Mouse (Mus musculus): ENCODE data around the gene Olfr1366. TPM values are rescaled to one million over a fixed set of nuclear protein-coding genes. Genes with fewer than 3 reads are reported as not detected.

Olfr1366 gene
- 0.04 TPM in 1 of 2 replicates, not detected in the other for polyA plus RNA-seq (2015; fragmentation: Nextera tagmentation; extraction: Ambion mirVana)

DNA sequence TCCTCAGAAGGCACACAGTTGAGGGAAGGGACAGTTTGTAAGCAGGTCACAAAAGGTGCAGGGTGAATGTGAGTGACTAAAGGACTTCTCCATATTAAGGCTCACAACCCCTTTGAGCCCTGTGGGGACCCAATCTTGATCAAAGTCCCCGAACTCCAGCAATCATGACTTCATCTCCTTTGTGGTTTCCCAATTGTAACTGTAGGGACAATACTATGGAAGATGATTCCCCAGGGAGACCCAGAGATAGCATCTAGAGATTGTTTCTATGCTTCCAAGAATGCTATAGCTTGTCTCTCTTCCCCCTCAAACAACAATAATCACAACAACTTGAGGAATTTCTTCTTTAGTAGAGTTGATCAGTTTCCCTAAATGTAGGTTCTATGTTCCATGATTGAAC lies at the start of gene Olfr1366:
Olfr1366 (minus strand) TSS at position 101 of the 400 bp plus-strand sequence.
- Histone ChIP-seq H3K9ac (ENCODE audit: low read length) (no peak within 1 kb of the TSS), H3K4me3 (ENCODE audit: low read length) (no peak within 1 kb of the TSS), H3K36me3 (ENCODE audit: control insufficient read depth, insufficient read depth) (no peaks in the 10 kb centered on the region), H3K9me3 (replicated peaks; ENCODE audit: control insufficient read depth, low read length) (no peaks in the 10 kb centered on the region), H3K4me1 (ENCODE audit: control insufficient read depth, insufficient read depth, low read length) (no peaks in the 10 kb centered on the region), H3K27me3 (ENCODE audit: control insufficient read depth, insufficient read depth, low read length) (no peaks in the 10 kb centered on the region), H3K4me2 (ENCODE audit: low read depth, low read length) (no peak within 1 kb of the TSS), H3K27ac (ENCODE audit: low read length) (no peak within 1 kb of the TSS)
- no peak for ATAC-seq (replicated peaks; ENCODE audit: extremely low read depth, insufficient read depth, low FRiP score)
- 78% methylated on average over 1 of the region's 1 CpGs for WGBS

DNA sequence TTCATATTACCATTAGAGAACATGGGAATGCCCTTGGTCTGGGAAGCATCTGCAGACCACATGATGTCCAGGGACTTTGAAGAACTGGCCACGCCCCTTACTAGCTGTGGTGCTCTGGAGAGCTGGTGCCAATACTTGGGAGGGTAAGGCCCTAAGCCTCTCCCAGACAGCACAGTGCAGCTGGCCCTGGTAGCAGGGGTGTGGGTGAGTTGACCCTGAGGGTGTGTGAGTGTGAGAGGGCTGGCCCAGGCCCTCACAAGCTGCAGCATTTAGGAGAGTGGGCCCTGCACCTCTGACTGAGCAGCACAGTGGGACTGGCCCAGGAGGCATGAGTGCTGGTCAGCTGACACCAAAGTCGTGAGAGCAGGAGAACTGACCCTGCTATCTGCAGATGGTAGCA lies 49.0 kb upstream of the Olfr1366 start:
- Histone ChIP-seq H3K9ac (ENCODE audit: low read length) (no peak overlapping the region), H3K4me2 (ENCODE audit: low read depth, low read length) (no peak overlapping the region), H3K4me3 (ENCODE audit: low read length) (no peak overlapping the region), H3K27ac (ENCODE audit: low read length) (no peak overlapping the region), H3K27me3 (ENCODE audit: control insufficient read depth, insufficient read depth, low read length) (no peaks in the 10 kb centered on the region), H3K4me1 (ENCODE audit: control insufficient read depth, insufficient read depth, low read length) (no peaks in the 10 kb centered on the region), H3K36me3 (ENCODE audit: control insufficient read depth, insufficient read depth) (no peaks in the 10 kb centered on the region), H3K9me3 (replicated peaks; ENCODE audit: control insufficient read depth, low read length) (peaks cover 4% of the 10 kb centered on the region; the same call in 1 of the 2 replicates)
- WGBS: 48% methylated on average over 2 of the region's 2 CpGs
- no peak for ATAC-seq (replicated peaks; ENCODE audit: extremely low read depth, insufficient read depth, low FRiP score)

DNA sequence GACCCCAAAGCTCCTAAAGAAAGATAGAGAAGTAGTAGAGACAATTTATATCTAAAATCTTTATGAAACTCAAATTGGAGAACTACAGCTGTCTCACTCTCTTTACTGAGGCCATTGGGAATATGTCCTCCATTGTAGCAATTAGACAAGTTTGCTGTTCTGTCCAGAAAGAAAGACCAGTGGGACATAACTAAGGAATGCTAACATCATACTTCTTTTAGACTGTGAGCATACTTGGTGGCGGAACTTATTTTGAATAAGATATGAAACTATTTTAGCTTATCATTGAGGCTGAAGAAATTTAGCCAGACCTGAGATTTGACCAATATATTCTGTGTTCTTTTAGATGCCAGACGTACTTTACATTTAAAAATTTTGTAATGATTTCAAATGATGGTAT lies 39.1 kb upstream of the Olfr1366 start, which contains the start of gene Olfr1364:
Olfr1364 (minus strand) TSS at position 101 of the 400 bp plus-strand sequence.
- 77% methylated on average over 2 of the region's 2 CpGs for WGBS
- Histone ChIP-seq H3K4me2 (ENCODE audit: low read depth, low read length) (no peak within 1 kb of the TSS), H3K27me3 (ENCODE audit: control insufficient read depth, insufficient read depth, low read length) (no peaks in the 10 kb centered on the region), H3K4me3 (ENCODE audit: low read length) (no peak within 1 kb of the TSS), H3K36me3 (ENCODE audit: control insufficient read depth, insufficient read depth) (no peaks in the 10 kb centered on the region), H3K27ac (ENCODE audit: low read length) (no peak within 1 kb of the TSS), H3K9me3 (replicated peaks; ENCODE audit: control insufficient read depth, low read length) (no peaks in the 10 kb centered on the region), H3K4me1 (ENCODE audit: control insufficient read depth, insufficient read depth, low read length) (no peaks in the 10 kb centered on the region), H3K9ac (ENCODE audit: low read length) (no peak within 1 kb of the TSS)
- no peak for ATAC-seq (replicated peaks; ENCODE audit: extremely low read depth, insufficient read depth, low FRiP score)

DNA sequence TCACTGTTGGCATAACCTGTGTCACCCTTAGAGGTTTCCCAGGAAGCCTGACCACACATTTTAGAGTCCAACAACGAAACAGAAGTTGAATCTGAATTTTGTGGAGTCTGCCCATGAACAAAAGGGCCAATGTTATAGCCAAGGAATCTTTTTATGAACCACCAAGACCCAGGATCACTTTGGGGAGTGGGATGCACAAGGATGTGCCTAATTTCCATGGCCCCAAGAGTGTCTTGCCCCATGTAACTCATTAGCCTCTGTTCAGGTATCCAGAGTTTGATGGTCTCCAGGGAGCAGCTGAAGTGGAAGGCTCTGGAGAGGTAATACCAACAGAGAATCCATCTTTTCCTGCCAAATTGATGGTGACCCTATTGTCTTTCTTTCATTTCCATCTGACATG lies 17.2 kb upstream of the Olfr1366 start, which contains the start of gene Olfr1535:
Olfr1535 (minus strand) TSS at position 101 of the 400 bp plus-strand sequence.
- Histone ChIP-seq H3K9ac (ENCODE audit: low read length) (no peak within 1 kb of the TSS), H3K27ac (ENCODE audit: low read length) (no peak within 1 kb of the TSS), H3K27me3 (ENCODE audit: control insufficient read depth, insufficient read depth, low read length) (no peaks in the 10 kb centered on the region), H3K36me3 (ENCODE audit: control insufficient read depth, insufficient read depth) (no peaks in the 10 kb centered on the region), H3K9me3 (replicated peaks; ENCODE audit: control insufficient read depth, low read length) (no peaks in the 10 kb centered on the region), H3K4me3 (ENCODE audit: low read length) (no peak within 1 kb of the TSS), H3K4me1 (ENCODE audit: control insufficient read depth, insufficient read depth, low read length) (no peaks in the 10 kb centered on the region), H3K4me2 (ENCODE audit: low read depth, low read length) (no peak within 1 kb of the TSS)
- ATAC-seq (replicated peaks; ENCODE audit: extremely low read depth, insufficient read depth, low FRiP score): no peak
- WGBS: 58% methylated on average over 1 of the region's 1 CpGs

DNA sequence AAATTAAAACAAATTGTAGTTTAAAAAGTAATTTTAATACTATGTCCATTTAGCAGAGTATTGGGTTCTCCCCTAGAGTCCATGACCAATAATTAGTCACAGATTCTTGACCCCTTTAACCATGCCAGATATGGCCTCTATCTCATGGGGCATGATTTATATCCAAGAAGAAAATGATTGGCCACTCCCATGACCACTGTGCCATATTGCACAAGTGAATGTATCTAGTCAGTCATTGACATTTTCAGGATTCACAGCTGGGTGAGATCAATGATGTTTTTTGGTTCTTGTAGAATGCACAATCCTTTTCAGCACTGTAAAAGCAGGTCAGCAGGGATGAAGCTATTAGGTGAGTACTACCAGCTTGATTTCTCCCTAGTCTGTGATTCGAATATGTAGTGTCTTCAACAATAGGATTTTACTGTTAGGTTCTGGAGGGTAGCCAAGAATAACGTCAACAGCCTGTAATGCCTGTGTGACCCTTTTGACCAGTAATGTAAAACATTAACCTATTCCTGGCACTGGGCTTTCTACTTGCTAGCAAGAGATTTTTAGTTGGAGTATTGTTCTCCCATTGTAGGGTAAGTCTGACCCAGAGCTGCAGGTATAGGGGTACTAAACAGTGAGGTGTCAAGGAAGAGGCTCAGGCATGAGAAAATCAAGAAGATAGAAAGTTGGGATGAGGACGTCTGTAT lies 8.0 kb upstream of the Olfr1366 start:
- H3K27ac ChIP-seq (ENCODE audit: low read length): no peak overlapping the region
- H3K4me2 ChIP-seq (ENCODE audit: low read depth, low read length): no peak overlapping the region
- H3K9ac ChIP-seq (ENCODE audit: low read length): no peak overlapping the region
- no peak for ATAC-seq (replicated peaks; ENCODE audit: extremely low read depth, insufficient read depth, low FRiP score)
- no peaks in the 10 kb centered on the region for H3K36me3 ChIP-seq (ENCODE audit: control insufficient read depth, insufficient read depth)
- no peaks in the 10 kb centered on the region for H3K4me1 ChIP-seq (ENCODE audit: control insufficient read depth, insufficient read depth, low read length)
- 40% methylated on average over 3 of the region's 3 CpGs for WGBS
- H3K27me3 ChIP-seq (ENCODE audit: control insufficient read depth, insufficient read depth, low read length): no peaks in the 10 kb centered on the region
- no peaks in the 10 kb centered on the region for H3K9me3 ChIP-seq (replicated peaks; ENCODE audit: control insufficient read depth, low read length)
- no peak overlapping the region for H3K4me3 ChIP-seq (ENCODE audit: low read length)

DNA sequence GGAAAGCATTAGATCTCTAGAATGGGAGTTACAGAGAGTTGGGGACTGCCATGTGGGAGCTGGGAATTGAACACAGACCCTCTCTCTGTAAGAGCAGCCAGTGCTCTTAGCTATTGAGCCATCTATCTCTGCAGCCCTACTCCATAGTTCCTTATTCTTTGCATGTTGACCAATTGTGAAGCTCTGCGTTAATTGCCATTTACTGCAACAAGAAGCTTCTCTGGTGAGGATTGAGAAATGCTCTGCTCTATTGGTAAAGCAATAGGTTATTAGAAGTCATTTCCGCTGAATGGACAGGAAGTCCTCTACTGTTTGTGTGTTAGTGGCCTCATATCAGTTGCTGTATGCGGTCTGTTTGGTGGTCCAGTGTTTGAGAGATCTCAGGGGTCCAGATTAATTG lies 6.9 kb upstream of the Olfr1366 start:
- Histone ChIP-seq H3K36me3 (ENCODE audit: control insufficient read depth, insufficient read depth) (no peaks in the 10 kb centered on the region), H3K27ac (ENCODE audit: low read length) (no peak overlapping the region), H3K27me3 (ENCODE audit: control insufficient read depth, insufficient read depth, low read length) (no peaks in the 10 kb centered on the region), H3K4me2 (ENCODE audit: low read depth, low read length) (no peak overlapping the region), H3K9ac (ENCODE audit: low read length) (no peak overlapping the region), H3K4me1 (ENCODE audit: control insufficient read depth, insufficient read depth, low read length) (no peaks in the 10 kb centered on the region), H3K9me3 (replicated peaks; ENCODE audit: control insufficient read depth, low read length) (no peaks in the 10 kb centered on the region), H3K4me3 (ENCODE audit: low read length) (no peak overlapping the region)
- 80% methylated on average over 3 of the region's 3 CpGs for WGBS
- no peak for ATAC-seq (replicated peaks; ENCODE audit: extremely low read depth, insufficient read depth, low FRiP score)

DNA sequence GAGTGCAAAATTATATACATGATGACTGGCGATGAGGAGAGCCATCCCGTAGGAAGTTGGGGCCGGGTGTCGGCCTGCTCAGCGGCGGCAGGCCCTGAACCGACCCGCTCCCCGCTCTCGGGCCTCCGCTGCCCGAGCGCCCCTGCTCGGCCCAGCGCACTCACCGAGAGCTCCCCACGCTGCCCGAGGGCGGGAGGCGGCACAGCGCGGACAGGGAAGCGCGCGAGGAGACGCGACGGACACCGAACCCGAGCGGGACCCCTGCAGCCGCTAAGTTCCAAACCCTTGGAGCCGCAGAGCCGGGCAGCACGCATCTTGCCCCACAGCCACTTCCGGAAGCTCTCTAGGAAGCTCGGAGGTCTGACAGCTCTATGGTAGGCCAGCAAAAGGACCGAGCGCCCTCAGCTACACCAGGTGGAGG lies 11.8 kb downstream of the Olfr1366 start, which contains the start of gene Zkscan8:
Zkscan8 (minus strand) TSS at position 340 of the 421 bp plus-strand sequence.
- no peaks in the 10 kb centered on the region for H3K27me3 ChIP-seq (ENCODE audit: control insufficient read depth, insufficient read depth, low read length)
- peaks cover 5% of the 10 kb centered on the region for H3K4me1 ChIP-seq (ENCODE audit: control insufficient read depth, insufficient read depth, low read length)
- no peaks in the 10 kb centered on the region for H3K9me3 ChIP-seq (replicated peaks; ENCODE audit: control insufficient read depth, low read length)
- H3K4me3 ChIP-seq (ENCODE audit: low read length): peak within 1 kb of the TSS; percentile 97
- peak within 1 kb of the TSS; percentile 78 for H3K4me2 ChIP-seq (ENCODE audit: low read depth, low read length)
- H3K9ac ChIP-seq (ENCODE audit: low read length): peak within 1 kb of the TSS; percentile 98
- WGBS: under 1% methylated on average over 39 of the region's 39 CpGs
- peaks cover 7% of the 10 kb centered on the region for H3K36me3 ChIP-seq (ENCODE audit: control insufficient read depth, insufficient read depth)
- ATAC-seq (replicated peaks; ENCODE audit: extremely low read depth, insufficient read depth, low FRiP score): peak; percentile 99
- H3K27ac ChIP-seq (ENCODE audit: low read length): peak within 1 kb of the TSS; percentile 94

DNA sequence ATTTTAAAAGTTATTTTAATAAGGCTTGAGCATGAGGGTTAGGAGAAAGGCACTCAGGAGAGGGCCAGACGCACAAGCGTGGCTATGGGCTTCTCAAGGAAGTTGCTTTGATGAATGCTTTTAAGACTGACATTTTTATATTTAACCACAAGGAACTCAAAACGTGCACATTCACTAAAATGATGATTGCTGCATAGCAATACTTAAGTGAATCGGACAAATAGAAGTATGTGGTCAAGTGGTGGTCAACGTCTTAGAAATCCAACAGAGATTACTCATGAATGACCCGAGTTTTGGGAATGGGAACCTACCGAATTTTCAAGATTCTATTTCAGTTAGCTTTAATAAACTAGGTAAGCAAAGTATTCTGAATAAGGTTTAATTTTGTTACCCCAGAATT lies 12.5 kb downstream of the Olfr1366 start:
- Histone ChIP-seq H3K9ac (ENCODE audit: low read length) (peak overlapping the region; percentile 30; the same call in 1 of the 2 replicates), H3K9me3 (replicated peaks; ENCODE audit: control insufficient read depth, low read length) (no peaks in the 10 kb centered on the region), H3K4me2 (ENCODE audit: low read depth, low read length) (peak overlapping the region; percentile 78), H3K4me1 (ENCODE audit: control insufficient read depth, insufficient read depth, low read length) (peaks cover 5% of the 10 kb centered on the region), H3K27me3 (ENCODE audit: control insufficient read depth, insufficient read depth, low read length) (no peaks in the 10 kb centered on the region), H3K4me3 (ENCODE audit: low read length) (peak overlapping the region; percentile 97), H3K27ac (ENCODE audit: low read length) (no peak overlapping the region), H3K36me3 (ENCODE audit: control insufficient read depth, insufficient read depth) (peaks cover 12% of the 10 kb centered on the region)
- ATAC-seq (replicated peaks; ENCODE audit: extremely low read depth, insufficient read depth, low FRiP score): no peak
- 47% methylated on average over 7 of the region's 7 CpGs for WGBS

DNA sequence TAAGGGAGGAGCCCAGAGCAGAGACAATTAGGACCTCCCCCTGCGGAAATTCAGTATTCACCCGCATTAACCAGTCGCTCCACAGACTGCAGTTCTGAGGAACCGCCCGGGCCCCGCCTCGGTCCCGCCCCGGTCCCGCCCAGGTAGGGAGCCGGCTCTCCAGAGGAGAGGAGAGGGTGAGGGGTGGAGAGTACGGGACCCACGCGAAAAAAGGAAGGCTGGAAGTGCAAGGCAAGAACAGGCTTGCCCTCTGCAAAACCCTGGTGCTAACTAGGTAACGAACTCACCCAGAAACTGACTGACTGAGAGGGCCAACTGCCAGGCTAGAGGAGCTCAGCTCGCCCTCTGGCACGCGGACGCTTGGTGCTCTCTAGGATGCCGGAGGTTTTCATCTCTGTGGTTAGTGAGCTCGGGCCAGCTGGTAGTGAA lies 36.4 kb downstream of the Olfr1366 start:
- no peaks in the 10 kb centered on the region for H3K9me3 ChIP-seq (replicated peaks; ENCODE audit: control insufficient read depth, low read length)
- H3K4me1 ChIP-seq (ENCODE audit: control insufficient read depth, insufficient read depth, low read length): peaks cover 4% of the 10 kb centered on the region; the same call in 1 of the 2 replicates
- under 1% methylated on average over 21 of the region's 21 CpGs for WGBS
- H3K27me3 ChIP-seq (ENCODE audit: control insufficient read depth, insufficient read depth, low read length): no peaks in the 10 kb centered on the region
- peak; percentile 100 for ATAC-seq (replicated peaks; ENCODE audit: extremely low read depth, insufficient read depth, low FRiP score)
- peak overlapping the region; percentile 83 for H3K9ac ChIP-seq (ENCODE audit: low read length)
- H3K36me3 ChIP-seq (ENCODE audit: control insufficient read depth, insufficient read depth): no peaks in the 10 kb centered on the region
- peak overlapping the region; percentile 87 for H3K27ac ChIP-seq (ENCODE audit: low read length)
- H3K4me3 ChIP-seq (ENCODE audit: low read length): peak overlapping the region; percentile 78
- H3K4me2 ChIP-seq (ENCODE audit: low read depth, low read length): peak overlapping the region; percentile 60

Measured in heart, embryonic 16.5 days (tissue).